Mouse (Mus musculus): ENCODE measurements around the gene Gm29609. TPM values are rescaled to one million over a fixed set of nuclear protein-coding genes. Genes with fewer than 3 reads are reported as not detected.
A peak's percentile ranks its signal among the peaks of the same experiment; 100 is the strongest.

Gm29609 gene
- polyA plus RNA-seq, 1 experiment from 2014 or later: 0.77 TPM

DNA sequence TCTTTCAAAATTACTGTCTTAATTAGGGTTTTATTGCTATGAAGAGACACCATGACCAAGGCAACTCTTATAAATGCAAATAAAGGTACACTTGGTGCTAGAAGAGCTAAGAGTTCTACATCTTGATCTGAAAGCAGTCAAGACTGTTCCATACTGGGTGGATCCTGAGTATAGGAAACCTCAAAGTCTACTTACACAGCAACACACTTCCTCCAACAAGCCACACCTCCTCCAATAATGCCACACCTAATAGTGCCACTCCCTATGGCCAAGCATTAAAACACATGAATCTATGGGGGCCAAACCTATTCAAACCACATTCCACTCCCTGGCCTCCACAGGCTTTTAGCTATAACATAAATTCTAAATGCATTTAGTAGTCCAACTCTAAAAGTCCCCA is 17.2 kb downstream of the Gm29609 start:
- no peaks in the 10 kb centered on the region for H3K4me1 ChIP-seq
- H3K4me3 ChIP-seq: no peak overlapping the region
- H3K36me3 ChIP-seq: peaks cover 92% of the 10 kb centered on the region
- no peak overlapping the region for H3K27ac ChIP-seq
- no peak for DNase-seq (ENCODE audit: low spot score)
- H3K27me3 ChIP-seq (ENCODE audit: insufficient read depth, poor library complexity, severe bottlenecking): no peaks in the 10 kb centered on the region
- H3K9me3 ChIP-seq: no peaks in the 10 kb centered on the region

DNA sequence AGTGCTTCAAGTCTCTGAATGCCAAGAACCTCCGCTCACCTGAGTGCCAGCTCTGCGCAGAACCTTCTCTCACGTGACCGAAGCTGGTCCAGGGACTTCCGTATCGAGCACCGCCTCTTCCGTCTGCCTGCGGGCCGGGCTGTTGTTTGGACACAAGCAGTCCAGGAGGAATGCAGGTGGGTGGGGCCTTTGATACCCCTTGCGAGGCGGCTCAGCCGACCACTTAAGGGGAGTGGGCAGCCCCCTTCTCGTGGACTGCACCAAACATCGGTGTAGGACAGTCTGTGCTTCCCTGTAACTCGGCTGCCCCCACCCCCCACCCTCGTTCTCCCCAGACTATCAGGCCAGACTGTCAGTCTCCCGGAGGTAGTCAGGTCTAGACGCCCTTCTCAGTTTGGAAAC is 25.6 kb downstream of the Gm29609 start, which contains the start of gene Mpv17:
Gene Mpv17, minus strand, starts transcription at position 100 of the 402 bp plus-strand sequence.
- H3K36me3 ChIP-seq: peaks cover 52% of the 10 kb centered on the region
- peak within 1 kb of the TSS; percentile 72 for H3K4me3 ChIP-seq
- H3K9me3 ChIP-seq: no peaks in the 10 kb centered on the region
- WGBS: under 1% methylated on average over 19 of the region's 19 CpGs
- no peaks in the 10 kb centered on the region for H3K27me3 ChIP-seq (ENCODE audit: insufficient read depth, poor library complexity, severe bottlenecking)
- peak within 1 kb of the TSS; percentile 86 for H3K27ac ChIP-seq
- H3K4me1 ChIP-seq: peaks cover 12% of the 10 kb centered on the region
- peak; percentile 95 for DNase-seq (ENCODE audit: low spot score)

DNA sequence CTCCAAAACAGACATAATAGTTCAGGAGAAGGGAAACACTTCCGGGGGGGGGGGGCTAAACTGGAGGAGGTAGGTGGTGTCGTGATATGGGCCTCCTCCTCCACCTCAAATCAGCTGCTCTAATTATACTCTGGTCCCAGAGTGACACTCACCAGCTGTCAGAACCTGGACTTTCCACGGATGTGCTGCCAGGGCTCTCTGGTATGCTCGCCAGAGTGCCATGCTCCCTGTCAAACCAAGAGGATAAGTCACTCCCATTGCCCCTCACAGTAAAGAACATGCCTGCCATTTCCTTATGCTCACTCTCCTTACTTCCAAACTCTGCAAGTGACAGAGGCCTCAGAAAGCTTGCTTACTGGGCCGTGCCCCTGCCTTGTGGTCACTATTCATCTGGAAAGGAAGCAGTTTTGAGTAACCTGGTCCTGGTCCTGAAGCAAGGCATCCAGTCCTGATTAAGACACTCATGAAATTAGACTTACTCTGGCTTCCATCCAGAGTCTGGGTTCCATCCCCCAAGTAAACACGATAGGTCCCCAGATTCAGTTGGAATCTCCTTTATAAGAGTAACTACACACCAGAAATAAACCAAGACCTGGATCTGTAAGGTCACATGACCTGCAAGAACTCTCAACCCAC is 26.1 kb downstream of the Gm29609 start:
- Histone ChIP-seq H3K9me3 (no peaks in the 10 kb centered on the region), H3K27ac (peak overlapping the region; percentile 86), H3K4me3 (peak overlapping the region; percentile 72), H3K27me3 (ENCODE audit: insufficient read depth, poor library complexity, severe bottlenecking) (no peaks in the 10 kb centered on the region), H3K36me3 (peaks cover 48% of the 10 kb centered on the region), H3K4me1 (peaks cover 12% of the 10 kb centered on the region)
- WGBS: 33% methylated on average over 6 of the region's 6 CpGs
- DNase-seq (ENCODE audit: low spot score): no peak

DNA sequence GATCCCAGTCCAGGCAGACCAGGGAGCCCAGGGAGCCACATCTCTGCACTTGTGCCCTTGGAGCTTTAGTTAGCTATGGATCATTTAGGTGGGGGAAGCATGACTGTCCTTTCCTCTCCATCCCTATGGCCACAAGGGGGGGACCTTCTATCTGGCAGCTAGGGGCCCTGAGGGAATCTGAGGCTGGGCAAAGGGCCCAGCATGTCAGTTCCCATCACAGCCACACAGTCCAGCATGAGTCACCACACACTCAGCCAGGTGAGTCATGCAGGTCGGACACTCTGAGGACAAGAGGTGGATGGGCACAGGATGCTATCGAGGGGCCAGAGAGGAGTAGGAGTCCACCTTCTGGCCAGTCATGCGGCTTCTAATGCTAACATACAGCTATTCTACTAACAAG is 28.0 kb downstream of the Gm29609 start:
- 91% methylated on average over 3 of the region's 3 CpGs for WGBS
- H3K9me3 ChIP-seq: no peaks in the 10 kb centered on the region
- peaks cover 34% of the 10 kb centered on the region for H3K36me3 ChIP-seq

DNA sequence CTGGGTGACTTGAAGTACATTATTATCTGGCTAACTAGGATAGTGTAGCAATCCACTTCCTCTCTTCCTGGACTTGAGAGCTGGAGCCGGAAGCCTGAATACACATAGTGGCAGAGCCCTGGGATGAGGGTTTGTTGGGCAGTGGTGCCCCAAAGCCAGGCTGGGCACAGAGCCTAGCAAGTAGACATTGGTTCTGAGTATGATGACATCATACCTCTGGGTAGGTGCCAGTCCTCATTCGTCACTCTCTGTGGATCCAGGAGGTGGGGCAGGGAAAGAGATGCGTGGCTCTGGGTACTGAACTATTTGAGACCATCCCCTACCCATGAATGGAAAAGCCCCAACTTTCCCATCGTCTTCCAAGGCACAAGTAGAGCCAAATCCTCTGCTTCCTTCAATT is 29.9 kb downstream of the Gm29609 start:
- no peaks in the 10 kb centered on the region for H3K27me3 ChIP-seq (ENCODE audit: insufficient read depth, poor library complexity, severe bottlenecking)
- whole genome bisulfite sequencing: 93% methylated on average over 4 of the region's 4 CpGs
- DNase-seq (ENCODE audit: low spot score): no peak
- no peak overlapping the region for H3K4me3 ChIP-seq
- H3K9me3 ChIP-seq: no peaks in the 10 kb centered on the region
- no peak overlapping the region for H3K27ac ChIP-seq
- H3K36me3 ChIP-seq: peaks cover 40% of the 10 kb centered on the region
- H3K4me1 ChIP-seq: peaks cover 12% of the 10 kb centered on the region

More for the DNA sequence above, 28.0 kb downstream of the Gm29609 start:
- H3K4me3 ChIP-seq: no peak overlapping the region
- no peak overlapping the region for H3K27ac ChIP-seq
- peaks cover 12% of the 10 kb centered on the region for H3K4me1 ChIP-seq
- H3K27me3 ChIP-seq (ENCODE audit: insufficient read depth, poor library complexity, severe bottlenecking): no peaks in the 10 kb centered on the region
- DNase-seq (ENCODE audit: low spot score): no peak

DNA sequence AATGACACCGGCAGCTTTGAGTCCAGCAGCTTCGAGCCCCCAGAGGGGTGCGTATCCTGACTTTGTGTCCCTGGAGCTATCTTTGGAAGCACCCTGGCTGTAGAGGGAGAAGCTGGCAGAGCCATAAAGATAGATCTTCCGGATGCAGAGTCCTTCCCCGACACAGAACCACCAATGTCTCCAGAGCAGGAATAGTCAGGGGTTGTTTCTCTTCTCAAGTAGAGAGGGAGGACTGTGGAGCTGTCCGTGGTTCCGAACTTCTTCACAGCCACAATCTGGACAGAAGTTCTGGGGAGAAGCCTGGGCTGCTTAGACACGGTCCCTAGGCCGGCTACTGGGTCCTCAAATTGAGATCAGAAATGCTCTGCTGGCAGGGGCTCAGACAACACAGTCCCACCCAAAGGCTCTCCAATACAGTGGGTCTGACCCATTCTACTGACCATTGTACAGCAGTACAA is 40.7 kb downstream of the Gm29609 start:
- Histone ChIP-seq H3K4me3 (peak overlapping the region; percentile 49), H3K27ac (no peak overlapping the region), H3K36me3 (peaks cover 15% of the 10 kb centered on the region), H3K4me1 (peaks cover 32% of the 10 kb centered on the region), H3K27me3 (ENCODE audit: insufficient read depth, poor library complexity, severe bottlenecking) (peaks cover 61% of the 10 kb centered on the region), H3K9me3 (no peaks in the 10 kb centered on the region)
- 9% methylated on average over 9 of the region's 9 CpGs for WGBS
- no peak for DNase-seq (ENCODE audit: low spot score)

DNA sequence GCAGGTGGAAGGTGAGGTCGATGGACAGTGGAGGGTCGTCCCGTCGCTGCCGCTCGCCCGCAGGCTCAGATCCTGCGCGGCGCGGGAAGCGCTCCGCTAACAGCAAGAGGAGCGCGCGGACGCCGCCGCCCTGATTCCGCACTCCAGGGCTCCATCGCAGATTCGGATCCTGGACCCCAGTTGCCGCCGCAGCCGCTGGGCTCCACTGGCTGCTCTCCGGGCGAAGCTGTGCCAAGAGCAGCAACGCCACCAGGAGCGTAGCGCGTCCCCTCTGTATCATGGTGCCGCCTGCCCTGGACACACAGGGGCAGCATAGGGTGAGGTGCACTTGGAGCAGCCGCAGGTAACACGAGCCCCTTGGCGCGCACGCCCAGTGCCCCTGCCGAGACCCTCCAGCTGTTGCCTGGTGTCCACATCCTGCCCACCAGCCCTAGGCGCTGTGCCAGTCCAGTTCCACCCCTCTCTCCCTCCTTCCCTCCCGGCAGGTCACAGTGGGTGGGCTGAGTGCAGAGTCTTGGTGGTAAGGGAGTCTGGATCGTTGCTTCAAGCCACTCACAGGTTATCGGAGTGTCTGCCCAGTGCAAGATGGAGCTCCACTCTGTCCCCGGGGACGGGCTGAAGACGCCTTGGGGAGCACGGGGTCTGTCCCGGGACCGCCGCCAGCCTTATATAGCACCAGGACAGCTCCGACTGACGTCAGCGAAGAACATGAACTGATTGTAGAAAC is 41.3 kb downstream of the Gm29609 start, which contains the start of gene Ucn:
Gene Ucn, minus strand, starts transcription at position 589 of the 727 bp plus-strand sequence.
- H3K27me3 ChIP-seq (ENCODE audit: insufficient read depth, poor library complexity, severe bottlenecking): peaks cover 67% of the 10 kb centered on the region
- peaks cover 32% of the 10 kb centered on the region for H3K4me1 ChIP-seq
- no peak for DNase-seq (ENCODE audit: low spot score)
- H3K4me3 ChIP-seq: peak within 1 kb of the TSS; percentile 49
- peaks cover 13% of the 10 kb centered on the region for H3K36me3 ChIP-seq
- no peak within 1 kb of the TSS for H3K27ac ChIP-seq
- no peaks in the 10 kb centered on the region for H3K9me3 ChIP-seq
- 2% methylated on average over 52 of the region's 52 CpGs for WGBS

DNA sequence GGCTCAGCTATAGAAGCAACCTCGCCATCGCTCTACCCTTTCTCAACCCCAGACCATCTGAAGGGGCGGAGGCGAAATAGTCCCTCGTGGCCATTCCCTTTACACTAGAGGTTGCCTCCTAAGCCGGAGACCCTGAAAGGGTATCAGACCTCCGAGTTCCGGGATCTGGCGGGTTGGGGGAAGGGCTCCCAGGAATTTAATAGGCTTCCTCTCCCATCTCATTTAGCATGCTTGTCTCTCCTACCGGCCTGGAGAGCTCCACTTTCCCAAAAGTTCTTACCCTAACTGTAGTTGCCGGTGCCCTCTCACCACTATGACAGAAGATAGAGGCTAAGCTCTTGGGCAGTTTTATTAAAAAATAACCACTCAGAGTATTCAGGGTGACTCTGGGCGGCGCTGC is 42.1 kb downstream of the Gm29609 start:
- H3K27ac ChIP-seq: no peak overlapping the region
- peak overlapping the region; percentile 49 for H3K4me3 ChIP-seq
- no peak for DNase-seq (ENCODE audit: low spot score)
- peaks cover 70% of the 10 kb centered on the region for H3K27me3 ChIP-seq (ENCODE audit: insufficient read depth, poor library complexity, severe bottlenecking)
- H3K36me3 ChIP-seq: peaks cover 11% of the 10 kb centered on the region
- peaks cover 32% of the 10 kb centered on the region for H3K4me1 ChIP-seq
- WGBS: 1% methylated on average over 13 of the region's 13 CpGs
- H3K9me3 ChIP-seq: no peaks in the 10 kb centered on the region

DNA sequence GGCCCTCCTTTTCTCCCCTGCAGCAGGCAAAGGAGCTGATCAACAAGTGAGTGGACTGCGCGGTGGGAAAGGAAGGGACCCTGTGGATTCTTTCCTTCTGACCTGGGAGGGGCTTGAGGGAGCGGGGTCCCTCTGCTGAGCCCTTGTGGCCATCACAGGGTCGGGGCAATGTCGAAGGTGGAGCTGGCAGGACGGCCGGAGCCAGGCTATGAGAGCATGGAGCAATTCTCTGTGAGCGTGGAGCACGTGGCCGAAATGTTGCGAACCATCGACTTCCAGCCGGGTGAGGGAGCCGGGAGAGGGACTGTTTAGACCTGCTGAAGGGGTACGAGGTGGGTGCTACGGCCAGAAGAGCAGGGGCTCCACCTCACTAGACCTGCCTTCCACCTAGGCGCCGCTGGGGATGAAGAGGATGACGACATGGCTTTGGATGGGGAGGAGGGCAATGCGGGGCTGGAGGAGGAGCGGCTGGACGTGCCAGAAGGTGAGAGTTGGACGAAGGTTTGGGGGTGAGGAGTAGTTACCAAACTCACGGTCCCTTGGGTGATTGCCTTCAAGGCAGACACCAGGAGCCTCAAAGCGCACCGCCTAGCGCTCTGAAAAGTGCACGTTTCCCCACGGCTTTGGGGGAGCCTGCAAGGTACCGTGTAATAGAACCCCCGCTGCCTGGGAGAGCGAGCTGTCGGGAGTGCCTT is 42.8 kb downstream of the Gm29609 start:
- H3K27me3 ChIP-seq (ENCODE audit: insufficient read depth, poor library complexity, severe bottlenecking): peaks cover 76% of the 10 kb centered on the region
- H3K4me3 ChIP-seq: peak overlapping the region; percentile 49
- no peak overlapping the region for H3K27ac ChIP-seq
- H3K4me1 ChIP-seq: peaks cover 32% of the 10 kb centered on the region
- WGBS: 1% methylated on average over 33 of the region's 33 CpGs
- no peak for DNase-seq (ENCODE audit: low spot score)
- peaks cover 14% of the 10 kb centered on the region for H3K36me3 ChIP-seq
- H3K9me3 ChIP-seq: no peaks in the 10 kb centered on the region

DNA sequence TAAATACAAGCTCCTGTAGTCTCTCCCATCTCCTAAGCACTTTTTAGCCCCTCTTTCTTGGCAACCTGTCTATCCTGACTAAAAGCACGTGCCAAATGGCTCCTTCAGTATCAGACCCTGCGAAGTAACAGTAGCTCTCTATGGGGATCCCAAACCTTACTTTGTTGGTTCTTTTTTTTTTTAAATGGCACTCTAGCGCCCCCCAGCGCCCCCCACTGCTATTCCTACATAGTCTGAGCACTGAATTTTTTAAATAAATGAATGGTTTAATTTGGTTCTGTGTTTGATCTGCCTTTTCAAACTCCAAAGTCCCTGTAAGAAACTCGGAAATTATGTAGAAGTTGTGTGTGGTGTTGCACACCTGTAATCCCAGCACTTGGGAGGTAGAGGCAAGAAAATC is 53.7 kb downstream of the Gm29609 start:
- DNase-seq (ENCODE audit: low spot score): no peak
- Histone ChIP-seq H3K27ac (no peak overlapping the region), H3K4me3 (no peak overlapping the region), H3K4me1 (no peaks in the 10 kb centered on the region), H3K27me3 (ENCODE audit: insufficient read depth, poor library complexity, severe bottlenecking) (no peaks in the 10 kb centered on the region), H3K36me3 (peaks cover 5% of the 10 kb centered on the region), H3K9me3 (no peaks in the 10 kb centered on the region)
- 34% methylated on average over 5 of the region's 5 CpGs for WGBS

DNA sequence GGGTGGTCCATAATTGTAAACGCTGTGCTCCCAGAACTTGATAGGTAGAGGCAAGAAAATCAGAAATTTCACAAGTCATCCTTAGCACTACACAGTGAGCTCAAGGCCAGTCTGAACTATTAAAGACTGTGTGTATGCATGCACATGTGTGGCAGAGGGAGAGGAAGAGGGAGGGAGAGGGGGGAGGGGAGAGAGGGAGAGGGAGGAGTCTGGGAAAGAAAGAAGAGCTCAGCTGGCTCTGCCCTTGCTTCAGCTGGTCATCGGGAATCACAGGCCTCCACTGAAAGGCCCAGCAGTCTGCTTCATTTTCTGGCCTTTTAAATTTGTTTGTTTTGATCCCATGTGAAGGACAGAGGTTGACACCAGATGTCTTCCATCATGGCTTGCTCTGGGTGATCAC is 56.2 kb downstream of the Gm29609 start:
- Histone ChIP-seq H3K27me3 (ENCODE audit: insufficient read depth, poor library complexity, severe bottlenecking) (no peaks in the 10 kb centered on the region), H3K36me3 (no peaks in the 10 kb centered on the region), H3K27ac (no peak overlapping the region), H3K4me1 (no peaks in the 10 kb centered on the region), H3K9me3 (no peaks in the 10 kb centered on the region), H3K4me3 (no peak overlapping the region)
- DNase-seq (ENCODE audit: low spot score): no peak
- WGBS: 49% methylated on average over 2 of the region's 2 CpGs

DNA sequence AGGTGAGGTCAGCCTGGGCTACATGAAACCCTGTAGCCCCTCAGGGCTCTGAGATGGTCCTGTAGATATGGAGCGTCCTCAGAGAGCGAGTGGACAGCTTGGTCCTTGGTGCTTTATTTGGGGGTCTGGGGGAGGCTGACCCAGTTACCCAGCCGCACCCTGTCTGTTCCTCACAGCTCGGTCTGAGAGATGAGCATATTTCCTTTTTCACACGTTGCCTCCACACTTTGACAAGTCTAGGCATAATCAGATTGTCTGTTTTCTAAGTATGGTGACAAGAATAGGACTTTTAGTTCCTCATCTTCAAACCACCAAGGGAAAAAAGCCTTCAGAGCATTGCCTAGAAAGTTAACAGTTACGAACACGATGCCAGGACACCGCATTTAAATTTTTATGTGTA is 58.6 kb downstream of the Gm29609 start:
- H3K9me3 ChIP-seq: no peaks in the 10 kb centered on the region
- no peak overlapping the region for H3K27ac ChIP-seq
- H3K4me1 ChIP-seq: peaks cover 9% of the 10 kb centered on the region
- 77% methylated on average over 8 of the region's 8 CpGs for WGBS
- no peak overlapping the region for H3K4me3 ChIP-seq
- DNase-seq (ENCODE audit: low spot score): no peak
- no peaks in the 10 kb centered on the region for H3K36me3 ChIP-seq
- H3K27me3 ChIP-seq (ENCODE audit: insufficient read depth, poor library complexity, severe bottlenecking): no peaks in the 10 kb centered on the region

DNA sequence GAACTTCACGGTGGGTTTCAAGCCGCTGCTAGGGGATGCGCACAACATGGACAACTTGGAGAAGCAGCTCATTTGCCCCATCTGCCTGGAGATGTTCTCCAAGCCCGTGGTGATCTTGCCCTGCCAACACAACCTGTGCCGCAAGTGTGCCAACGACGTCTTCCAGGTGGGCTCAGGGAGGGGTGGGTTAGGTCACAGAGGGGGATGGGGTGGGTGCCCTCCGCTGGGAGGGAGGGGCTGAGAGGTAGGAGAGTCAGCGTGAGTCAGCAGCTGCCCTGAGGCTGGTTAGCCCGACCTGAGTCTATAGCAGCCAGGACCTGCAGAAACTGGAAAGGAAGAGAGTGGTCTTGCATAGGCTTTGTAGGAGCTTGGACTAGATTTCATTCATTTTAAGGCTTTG is 62.8 kb downstream of the Gm29609 start:
- Histone ChIP-seq H3K36me3 (no peaks in the 10 kb centered on the region), H3K9me3 (no peaks in the 10 kb centered on the region), H3K4me1 (peaks cover 10% of the 10 kb centered on the region), H3K4me3 (peak overlapping the region; percentile 57), H3K27ac (peak overlapping the region; percentile 86), H3K27me3 (ENCODE audit: insufficient read depth, poor library complexity, severe bottlenecking) (no peaks in the 10 kb centered on the region)
- no peak for DNase-seq (ENCODE audit: low spot score)
- 12% methylated on average over 10 of the region's 10 CpGs for WGBS

All from heart, embryonic 10.5 days (tissue).